Mouse (Mus musculus) kidney, postnatal 0 days (tissue): Measurements from ENCODE around the gene Ggcx. TPM values are rescaled to one million over a fixed set of nuclear protein-coding genes. Genes with fewer than 3 reads are reported as not detected.

ENCODE experiments used
- ATAC-seq: fragments of 200-750 bp; cut with Nextera tagmentation; replicated peaks from 2 replicates; pipeline ENCODE4 v1.8.0; 2017; ENCODE audit warnings: low read depth, moderate number of reproducible peaks, moderate TSS enrichment, moderate library complexity; ENCODE audit not compliant: low FRiP score
- DNase-seq: peaks from one replicate; pipeline ENCODE4 v3.0.0-alpha.2; 2016; ENCODE audit warnings: low spot score
- H3K27ac ChIP-seq: fragments of 300-500 bp; sonication (generic); 2 replicates; pipeline ENCODE4 v1.5.1; 2014; ENCODE audit warnings: mild to moderate bottlenecking
- H3K27me3 ChIP-seq: fragments of 300-500 bp; sonication (generic); 2 replicates; pipeline ENCODE4 v1.6.1; 2014; ENCODE audit warnings: low read length, mixed read lengths; ENCODE audit not compliant: insufficient read depth
- H3K36me3 ChIP-seq: fragments of 300-500 bp; sonication (generic); 2 replicates; pipeline ENCODE4 v1.6.1; 2014; ENCODE audit warnings: low read length, mixed read lengths; ENCODE audit not compliant: insufficient read depth
- H3K4me1 ChIP-seq: fragments of 300-500 bp; sonication (generic); replicated peaks from 2 replicates; pipeline ENCODE4 v1.6.1; 2014; ENCODE audit warnings: antibody characterized with exemption, low read length, mixed read lengths; ENCODE audit not compliant: insufficient read depth
- H3K4me2 ChIP-seq: fragments of 300-500 bp; sonication (generic); 2 replicates; pipeline ENCODE4 v1.6.1; 2014; ENCODE audit warnings: mild to moderate bottlenecking, low read length, moderate library complexity, mixed read lengths
- H3K4me3 ChIP-seq: fragments of 300-500 bp; sonication (generic); replicated peaks from 2 replicates; pipeline ENCODE4 v1.5.1; 2014; ENCODE audit warnings: low read depth, low read length
- H3K9ac ChIP-seq: fragments of 300-500 bp; sonication (generic); 2 replicates; pipeline ENCODE4 v1.6.1; 2014; ENCODE audit warnings: low read depth, low read length
- H3K9me3 ChIP-seq: fragments of 300-500 bp; sonication (generic); replicated peaks from 2 replicates; pipeline ENCODE4 v1.6.1; 2016; ENCODE audit warnings: low read length, inconsistent platforms, mixed read lengths
- CTCF ChIP-seq: IDR thresholded peaks from 2 replicates; pipeline ENCODE4 v1.5.1; 2016; ENCODE audit warnings: antibody characterized with exemption, low read depth, mild to moderate bottlenecking, moderate library complexity
- WGBS: fragments of 180-500 bp; shearing (Covaris S2); extraction: QIAGEN DNeasy Blood & Tissue Kit; methylation state at CpG from one replicate; pipeline ENCODE4 v1.1.7; 2014; 5-methylcytosine and 5-hydroxymethylcytosine counted together
- polyA plus RNA-seq: library from polyadenylated mRNA; unstranded; fragments of >200 nt; fragmentation: Nextera tagmentation; extraction: Ambion mirVana; gene quantifications from 2 replicates; pipeline ENCODE4 v1.2.1, GENCODE M21; 2015

The Ggcx gene
- polyA plus RNA-seq, 1 experiment from 2014 or later: 19.1 TPM

- Histone ChIP-seq H3K27ac (no peak overlapping the region), H3K9ac (no peak overlapping the region), H3K27me3 (no peaks in the 10 kb centered on the region), H3K4me2 (no peak overlapping the region), H3K36me3 (no peaks in the 10 kb centered on the region), H3K4me1 (no peaks in the 10 kb centered on the region), H3K9me3 (no peaks in the 10 kb centered on the region), H3K4me3 (no peak overlapping the region)
- no peak for TF ChIP-seq CTCF
- DNase-seq (no peak), ATAC-seq (no peak)
- WGBS: 81% methylated on average over 2 of the region's 2 CpGs
These were observed 66.3 kb downstream of the Ggcx start for GRCm38 (mm10) chr6:72480422-72480702.

Other genes starting within 250 kb of the Ggcx start
- gene Atoh8, start 178.7 kb upstream of the Ggcx start, polyA plus RNA-seq: 18.0 and 20.8 TPM in 2 replicates
- gene Sftpb, start 109.7 kb upstream of the Ggcx start, polyA plus RNA-seq: not detected in 2 replicates
- gene Usp39, start 69.1 kb upstream of the Ggcx start, polyA plus RNA-seq: 35.6 and 37.2 TPM in 2 replicates
- gene 0610030E20Rik, start 67.0 kb upstream of the Ggcx start, polyA plus RNA-seq: 21.8 and 24.4 TPM in 2 replicates
- 50.5 and 50.6 TPM in 2 replicates for gene Tmem150a, start 58.9 kb upstream of the Ggcx start, polyA plus RNA-seq
- 150 and 164 TPM in 2 replicates for gene Rnf181, start 47.4 kb upstream of the Ggcx start, polyA plus RNA-seq
- gene Vamp5, start 33.8 kb upstream of the Ggcx start, polyA plus RNA-seq: 45.6 and 50.1 TPM in 2 replicates
- gene Vamp8, start 23.6 kb upstream of the Ggcx start, polyA plus RNA-seq: 228 and 241 TPM in 2 replicates
- gene Mat2a, start 25.2 kb downstream of the Ggcx start, polyA plus RNA-seq: 320 and 335 TPM in 2 replicates
- 0.10 TPM in 1 of 2 replicates, not detected in the other for gene Sh2d6, start 107.4 kb downstream of the Ggcx start, polyA plus RNA-seq
- 129 and 131 TPM in 2 replicates for gene Capg, start 130.1 kb downstream of the Ggcx start, polyA plus RNA-seq
- 16.2 and 18.1 TPM in 2 replicates for gene Elmod3, start 184.1 kb downstream of the Ggcx start, polyA plus RNA-seq
- 41.0 and 45.3 TPM in 2 replicates for gene Retsat, start 184.2 kb downstream of the Ggcx start, polyA plus RNA-seq
- 42.3 and 44.2 TPM in 2 replicates for gene Tgoln1, start 202.7 kb downstream of the Ggcx start, polyA plus RNA-seq